Mouse (Mus musculus) small intestine, adult 2 months (tissue): Measurements from ENCODE around the gene Kcnd2.

Experiments
- CTCF ChIP-seq: fragments of 200-500 bp; IDR thresholded peaks from 2 replicates; pipeline ENCODE4 v1.5.1; 2012; ENCODE audit warnings: low read depth, mild to moderate bottlenecking, control low read depth, inconsistent platforms, low read length, moderate library complexity, mixed read lengths; ENCODE audit not compliant: insufficient replicate concordance, insufficient read length; ENCODE audit errors: extremely low read depth
- POLR2A ChIP-seq: fragments of 200-500 bp; IDR thresholded peaks from 2 replicates; pipeline ENCODE4 v1.6.1; 2012; ENCODE audit warnings: low read depth, mild to moderate bottlenecking, control low read depth, inconsistent platforms, low read length, moderate library complexity

DNA sequence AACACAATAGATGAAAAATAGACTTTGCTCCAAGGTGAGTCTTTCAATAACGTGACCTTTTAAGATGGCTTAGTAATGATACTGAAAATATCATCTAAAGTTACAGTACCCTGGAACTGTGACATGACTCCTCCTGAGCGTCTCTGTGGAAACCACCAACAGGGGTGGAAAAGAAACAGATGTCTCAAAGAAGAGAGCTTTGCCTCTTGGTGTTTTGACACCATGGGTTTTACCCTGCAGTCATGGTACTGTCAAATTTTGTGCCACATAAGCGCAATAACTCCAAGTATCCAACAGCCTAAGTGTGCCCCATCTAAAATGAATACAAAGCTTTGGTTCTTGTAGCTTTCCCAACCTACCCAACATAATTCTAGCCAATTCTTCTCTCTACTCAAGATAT is 374.9 kb downstream of the Kcnd2 start:
- TF ChIP-seq CTCF: no peak
- TF ChIP-seq POLR2A: no peak
